Mouse (Mus musculus) T-helper 17 cell (primary cell): ENCODE results near the gene Msh5.

Experiments
- in situ Hi-C, 2 experiments: fragments of 300-600 bp; cut with MboI, MseI; formaldehyde crosslinking; loops; 1 replicate in 1 of 2; 2 replicates in 1 of 2; pipeline ENCODE4 v1.15.1; 2025; ENCODE audit warnings: high pct_unique_total_duplicates in 2 of 2

The Msh5 gene

GRCm38 (mm10) chr17:34979631-34980030, 66.9 kb downstream of the Msh5 start:
- in situ Hi-C loops: loop anchor here in 1 of 2 experiments (5.0 kb wide), 1 partner anchor 32 kb away; no protein-coding TSS in a partner anchor
